ENCODE assay signal across 30 mouse cellular contexts in genomic region chrX:9460387-9460930, GRCm38 (mm10). TPM values are rescaled to one million over a fixed set of nuclear protein-coding genes. Genes with fewer than 3 reads are reported as not detected.
A peak's percentile ranks its signal among the peaks of the same experiment; 100 is the strongest.
DNase-seq lines count a peak whose midpoint lies in the region; ATAC-seq and TF ChIP-seq lines count a peak whose summit lies in the region.
"Had no signal": no experiment of that assay in that cellular context is flagged by ENCODE, and none has a peak within 500 bp of the region (broad histone marks: within the 10 kb centered on the region; RNA-seq: fewer than 3 reads in every experiment).

No protein-coding gene starts in this region.

- WGBS in lung, postnatal 0 days: 72% methylated on average over 4 of the region's 4 CpGs

- H3K4me3 ChIP-seq in lung, postnatal 0 days (ENCODE audit: low read depth, low read length): no peak overlapping the region
- H3K4me3 ChIP-seq in bone marrow macrophage, adult 2 months (ENCODE audit: insufficient read depth, low read length): no peak overlapping the region
- H3K4me3 ChIP-seq: embryonic facial prominence, embryonic 12.5 days; heart, adult 2 months; heart, embryonic 13.5 days; hindbrain, embryonic 10.5 days; hindbrain, embryonic 15.5 days; left cerebral cortex, adult 2 months; limb, embryonic 12.5 days; liver, embryonic 15.5 days; midbrain, embryonic 12.5 days had no signal

- H3K4me2 ChIP-seq in lung, postnatal 0 days (replicated peaks; ENCODE audit: low read depth, low read length): no peak overlapping the region
- H3K4me2 ChIP-seq: embryonic facial prominence, embryonic 12.5 days; heart, embryonic 13.5 days; hindbrain, embryonic 15.5 days; limb, embryonic 12.5 days; liver, embryonic 15.5 days; lung, embryonic 14.5 days; midbrain, embryonic 12.5 days had no signal

- no peak for TF ChIP-seq CTCF in lung, postnatal 0 days (IDR thresholded peaks at IDR 0.05)
- no peak for TF ChIP-seq CTCF in bone marrow macrophage, adult 2 months (IDR thresholded peaks at IDR 0.05; ENCODE audit: low read depth, low read length)

- TF ChIP-seq EP300 in lung, postnatal 0 days (IDR thresholded peaks at IDR 0.05): no peak

- no peaks in the 10 kb centered on the region for H3K9me3 ChIP-seq in lung, postnatal 0 days (ENCODE audit: low read length)
- H3K9me3 ChIP-seq: embryonic facial prominence, embryonic 12.5 days; G1E; heart, embryonic 13.5 days; hindbrain, embryonic 10.5 days; hindbrain, embryonic 15.5 days; limb, embryonic 12.5 days; liver, embryonic 15.5 days; midbrain, embryonic 12.5 days had no signal

- no peaks in the 10 kb centered on the region for H3K36me3 ChIP-seq in lung, postnatal 0 days (ENCODE audit: insufficient read depth, low read length)
- H3K36me3 ChIP-seq: embryonic facial prominence, embryonic 12.5 days; G1E; heart, embryonic 13.5 days; hindbrain, embryonic 10.5 days; hindbrain, embryonic 15.5 days; limb, embryonic 12.5 days; liver, embryonic 15.5 days; midbrain, embryonic 12.5 days had no signal

- H3K27ac ChIP-seq in lung, postnatal 0 days (ENCODE audit: low read length): no peak overlapping the region
- H3K27ac ChIP-seq in bone marrow macrophage, adult 2 months (ENCODE audit: insufficient read depth, low read depth, low read length): peak overlapping the region; percentile 90
- H3K27ac ChIP-seq: embryonic facial prominence, embryonic 12.5 days; heart, adult 2 months; heart, embryonic 13.5 days; hindbrain, embryonic 10.5 days; hindbrain, embryonic 15.5 days; left cerebral cortex, adult 2 months; limb, embryonic 12.5 days; liver, embryonic 15.5 days; midbrain, embryonic 12.5 days had no signal

- no peaks in the 10 kb centered on the region for H3K4me1 ChIP-seq in lung, postnatal 0 days (ENCODE audit: insufficient read depth, low read depth, low read length)
- H3K4me1 ChIP-seq in bone marrow macrophage, adult 2 months (ENCODE audit: control insufficient read depth, insufficient read depth, low read length): peaks cover 29% of the 10 kb centered on the region
- H3K4me1 ChIP-seq: embryonic facial prominence, embryonic 12.5 days; heart, embryonic 13.5 days; hindbrain, embryonic 10.5 days; hindbrain, embryonic 15.5 days; limb, embryonic 12.5 days; liver, embryonic 15.5 days; midbrain, embryonic 12.5 days had no signal

- peak; percentile 6 for DNase-seq in lung, postnatal 0 days (ENCODE audit: low spot score)
- no peak for DNase-seq in lung, postnatal 10 days
- no peak for DNase-seq in spleen, adult 12 weeks (ENCODE audit: low spot score)
- no peak for DNase-seq in heart, postnatal 10 days
- DNase-seq: adrenal gland, postnatal 14 days; B cell, adult 2 months; cerebellum, adult 8-10 months; cerebellum, postnatal 36 days; embryo, embryonic 11 days; gastrocnemius, postnatal 25 days; heart, adult 2 months; heart, postnatal 14 days; kidney, adult 11 months; kidney, postnatal 14 days; lung, embryonic 14.5 days; right cerebral cortex, postnatal 4 days; thymus, postnatal 4 days had no signal

- no peaks in the 10 kb centered on the region for H3K27me3 ChIP-seq in lung, postnatal 0 days (replicated peaks; ENCODE audit: insufficient read depth, low read length)
- H3K27me3 ChIP-seq: embryonic facial prominence, embryonic 12.5 days; heart, embryonic 13.5 days; hindbrain, embryonic 15.5 days; limb, embryonic 12.5 days; liver, embryonic 15.5 days had no signal

- intact Hi-C loops in heart, postnatal 10 days (cut with DNase I): no loop called here

- H3K9ac ChIP-seq in lung, postnatal 0 days (replicated peaks; ENCODE audit: low read depth): no peak overlapping the region
- H3K9ac ChIP-seq: embryonic facial prominence, embryonic 12.5 days; heart, embryonic 13.5 days; hindbrain, embryonic 15.5 days; limb, embryonic 12.5 days; liver, embryonic 15.5 days; lung, embryonic 14.5 days; midbrain, embryonic 12.5 days had no signal

- ATAC-seq in lung, postnatal 0 days: no peak
- peak; percentile 78 for ATAC-seq in megakaryocyte, adult 5-6 weeks (ENCODE audit: poor library complexity, severe bottlenecking)
- no peak for ATAC-seq in activated CD4-positive, CD25-positive, alpha-beta regulatory T cell, adult 4 months
- ATAC-seq: forebrain, embryonic 14.5 days had no signal

- no peak for TF ChIP-seq POLR2A in bone marrow macrophage, adult 2 months (IDR thresholded peaks at IDR 0.05; ENCODE audit: borderline replicate concordance, low read depth, low read length)

RNA-seq across cellular contexts. Expression of gene Cybb, which starts 27.1 kb away (rescaled TPM):
- polyA plus RNA-seq in lung, postnatal 0 days (2015; fragmentation: Nextera tagmentation; extraction: Ambion mirVana): 13.3 and 16.0 TPM in 2 replicates
- 784 and 847 TPM in 2 replicates for polyA plus RNA-seq in bone marrow macrophage, adult 2 months (2012; ENCODE audit: insufficient read depth, insufficient read length, missing spikeins)
- 890 and 891 TPM in 2 replicates for total RNA-seq in megakaryocyte, adult 5-6 weeks (2015)
- 1,069 and 1,126 TPM in 2 replicates for total RNA-seq in megakaryocyte, adult 5-6 weeks (2017)
- polyA plus RNA-seq in activated CD4-positive, CD25-positive, alpha-beta regulatory T cell, adult 4 months (2017; shearing (Covaris generic)): 10 to 100 TPM; 23.0 to 34.5 TPM
- 1 to 10 TPM; 3.7 to 3.9 TPM for total RNA-seq in heart, postnatal 10 days (2021)

Comparison
In these comparisons a context has a peak if more than half of its experiments do, and no peak if none do; other contexts are left out.
1. RNA of gene Cybb, which starts 27.1 kb away (polyA plus RNA-seq): 784 to 847 TPM in bone marrow macrophage, adult 2 months; 23.0 to 34.5 TPM in activated CD4-positive, CD25-positive, alpha-beta regulatory T cell, adult 4 months and 13.3 to 16.0 TPM in lung, postnatal 0 days; every median in the first group is over 10 times any median in the second.